Mouse (Mus musculus): ENCODE results near the gene Sco1.

DNA sequence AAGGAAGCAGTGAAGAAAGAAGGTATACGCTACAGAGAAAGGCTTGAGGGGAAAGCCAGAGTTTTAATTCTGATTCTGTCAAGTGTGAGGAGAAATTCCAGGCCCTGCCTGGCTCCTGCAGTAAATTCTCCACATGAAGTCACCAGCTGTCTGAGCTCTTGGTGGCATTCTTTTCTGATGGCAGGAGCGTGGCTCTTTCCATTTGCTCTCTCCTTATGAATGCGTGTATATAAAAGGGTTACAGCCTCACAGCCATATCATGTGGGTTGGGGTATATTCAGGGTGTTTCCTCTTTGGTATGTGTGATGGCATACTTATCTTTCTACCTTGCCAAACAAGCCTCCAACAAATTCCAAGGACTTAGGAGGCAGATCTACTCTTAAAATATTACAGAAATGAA, 10.3 kb downstream of the Sco1 start:
- TF ChIP-seq SIN3A (IDR thresholded peaks at IDR 0.05; ENCODE audit: low read length) (no peak), POLR2A (IDR thresholded peaks at IDR 0.05; ENCODE audit: low read depth, low read length) (no peak), RCOR1 (conservative IDR thresholded peaks at IDR 0.05; ENCODE audit: low read depth, low read length) (no peak), ZNF384 (IDR thresholded peaks at IDR 0.05; ENCODE audit: low read depth, low read length) (no peak), MAX (IDR thresholded peaks at IDR 0.05; ENCODE audit: low read length) (no peak), CTCF (conservative IDR thresholded peaks at IDR 0.05 in 1 of 2, IDR thresholded peaks at IDR 0.05 in 1 of 2; ENCODE audit: low read depth in 2 of 2, low read length in 2 of 2) (no peak), HCFC1 (IDR thresholded peaks at IDR 0.05; ENCODE audit: low read depth, low read length) (no peak), BHLHE40 (IDR thresholded peaks at IDR 0.05; ENCODE audit: low read depth, low read length) (no peak), MAFK (IDR thresholded peaks at IDR 0.05; ENCODE audit: insufficient replicate concordance, low read length) (no peak), CHD1 (IDR thresholded peaks at IDR 0.05; ENCODE audit: low read depth, low read length) (no peak), ZC3H11A (IDR thresholded peaks at IDR 0.05; ENCODE audit: low read depth, low read length) (no peak), JUND (conservative IDR thresholded peaks at IDR 0.05; ENCODE audit: low read depth, low read length) (no peak), EP300 (IDR thresholded peaks at IDR 0.05; ENCODE audit: low read length) (no peak), ETS1 (conservative IDR thresholded peaks at IDR 0.05; ENCODE audit: low read depth, low read length) (no peak)
